Mouse (Mus musculus): Measurements from ENCODE around the gene Prkd1.
"Not testable (repeated sequence)": the region's sequence is repeated elsewhere in the genome, so short reads cannot be mapped to it uniquely, and the experiment has no call there.

The Prkd1 gene

DNA sequence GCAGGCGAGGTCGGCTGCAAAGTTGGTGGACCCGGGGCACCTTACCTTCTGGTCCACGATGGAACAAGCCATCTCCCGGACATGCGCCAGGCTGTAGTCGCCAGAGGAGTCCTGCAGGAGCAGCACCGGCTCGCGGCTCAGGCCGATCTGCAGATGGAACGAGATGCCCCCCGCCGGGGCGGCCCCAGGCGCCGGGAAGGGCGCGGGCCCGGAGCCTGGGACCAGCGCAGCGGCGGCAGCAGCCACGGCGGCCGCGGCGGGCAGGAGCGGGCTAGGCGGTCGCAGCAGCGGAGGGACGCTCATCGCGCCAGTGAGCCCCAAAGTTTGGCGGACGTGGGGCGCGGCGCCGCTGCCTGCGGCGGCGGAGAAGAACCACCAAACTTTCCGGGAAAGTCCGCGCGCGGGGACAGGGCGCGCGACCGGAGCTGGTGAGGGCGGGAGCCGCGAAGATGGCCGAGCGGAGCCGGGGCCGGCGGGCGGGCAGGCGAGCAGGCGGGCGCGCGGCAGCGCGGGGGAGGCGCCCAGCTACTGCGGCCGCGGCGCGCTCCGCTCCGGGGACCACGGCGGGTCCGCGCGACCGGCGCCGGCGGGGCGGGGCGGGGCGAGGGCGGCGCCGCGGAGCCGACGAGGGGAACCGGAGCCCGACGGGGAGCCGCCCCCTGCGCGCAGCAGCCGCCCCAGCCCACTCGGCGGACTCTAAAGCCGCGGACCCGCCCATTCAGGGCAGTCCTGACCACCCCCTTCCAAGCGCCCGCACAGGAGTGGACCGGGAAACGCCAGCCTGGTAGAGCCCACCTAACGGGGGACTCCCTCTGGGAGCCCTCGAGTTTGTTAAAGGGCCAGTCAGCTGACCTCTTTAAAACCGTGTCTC, at the start of gene Prkd1:
Gene Prkd1 (minus strand): TSS at position 428 of the 871 bp plus-strand sequence.
- peak; percentile 3 for DNase-seq

DNA sequence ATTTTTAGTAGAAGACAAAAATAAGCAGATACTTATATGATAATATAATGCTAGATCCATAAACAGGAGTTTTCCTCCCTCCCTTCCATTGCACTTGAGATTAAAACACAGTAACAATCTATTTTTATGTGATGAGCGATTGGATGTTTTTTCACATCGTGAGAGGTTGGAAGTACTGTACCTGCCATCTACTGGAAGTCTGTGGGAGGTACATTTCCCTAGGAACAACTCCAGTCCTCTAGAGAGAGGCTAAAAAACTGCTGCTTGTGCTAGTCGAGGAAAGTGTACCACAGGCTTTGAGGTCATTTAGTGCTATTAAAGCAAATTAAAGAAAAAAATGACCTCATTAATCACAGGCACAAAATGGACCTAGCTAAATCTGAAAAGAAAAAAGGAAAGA, 48.6 kb upstream of the Prkd1 start:
- DNase-seq: no peak

DNA sequence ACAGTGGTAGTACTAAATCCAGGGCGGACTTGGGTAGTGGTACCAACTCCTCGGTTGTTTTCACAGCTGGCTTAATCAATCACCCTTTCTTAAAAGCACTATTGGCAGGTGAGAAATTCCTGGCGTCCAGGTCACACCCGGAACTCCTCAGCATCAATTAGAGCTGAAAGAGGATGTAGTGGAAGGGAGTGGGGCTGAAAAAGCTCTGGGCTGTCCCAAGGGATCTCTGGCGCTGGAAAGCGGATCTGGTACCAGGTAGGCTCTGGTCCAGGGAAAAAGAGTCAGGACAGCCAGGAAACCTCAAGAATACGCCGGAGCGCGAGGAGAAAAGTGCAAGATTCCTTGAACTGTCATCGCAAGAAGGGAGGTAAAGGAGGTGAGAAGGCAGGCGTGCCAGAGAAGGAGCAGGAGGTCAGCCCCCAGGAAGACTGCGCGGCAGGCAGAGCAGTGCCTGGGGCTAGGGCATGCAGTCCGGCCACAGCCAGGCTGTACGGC, 675 bp downstream of the Prkd1 start:
- no peak for DNase-seq

DNA sequence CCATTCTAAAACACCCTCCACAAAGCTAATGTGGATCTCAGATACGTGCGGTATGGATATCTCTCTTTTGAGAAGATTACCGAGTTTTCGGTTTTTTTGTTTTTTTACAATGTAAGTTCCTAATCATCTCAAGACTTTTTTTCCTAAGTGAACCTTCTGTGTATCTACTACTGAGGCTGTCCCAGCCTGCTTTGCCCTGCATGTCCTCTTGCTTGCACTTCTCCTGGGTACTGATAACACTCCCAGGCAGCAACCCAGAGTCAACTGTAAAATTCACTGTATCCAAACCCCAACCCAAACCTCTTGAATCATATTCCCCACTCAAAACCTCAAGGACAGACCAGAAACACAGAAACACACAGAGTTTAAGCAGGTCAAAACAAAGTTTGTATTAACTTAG, 2.0 kb downstream of the Prkd1 start:
- DNase-seq: no peak

DNA sequence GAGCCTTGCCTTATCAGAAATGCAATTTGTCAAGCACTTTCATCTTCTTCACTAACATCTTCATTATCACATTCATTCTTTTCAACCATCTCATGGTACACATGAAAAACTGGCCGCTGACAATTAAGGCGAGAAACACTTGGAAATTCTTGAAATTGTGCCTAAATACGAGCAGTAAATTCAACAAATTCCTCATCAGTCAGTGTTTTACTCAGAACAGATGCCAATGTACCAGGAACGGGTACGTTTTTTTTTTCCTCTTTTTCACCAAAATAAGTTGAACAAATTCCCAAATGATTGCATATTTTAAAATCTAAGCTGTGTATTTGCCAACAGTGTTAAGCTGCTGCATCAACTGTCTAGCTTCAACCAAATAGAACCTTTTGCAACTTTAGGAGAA, 6.2 kb downstream of the Prkd1 start:
- DNase-seq: no peak

DNA sequence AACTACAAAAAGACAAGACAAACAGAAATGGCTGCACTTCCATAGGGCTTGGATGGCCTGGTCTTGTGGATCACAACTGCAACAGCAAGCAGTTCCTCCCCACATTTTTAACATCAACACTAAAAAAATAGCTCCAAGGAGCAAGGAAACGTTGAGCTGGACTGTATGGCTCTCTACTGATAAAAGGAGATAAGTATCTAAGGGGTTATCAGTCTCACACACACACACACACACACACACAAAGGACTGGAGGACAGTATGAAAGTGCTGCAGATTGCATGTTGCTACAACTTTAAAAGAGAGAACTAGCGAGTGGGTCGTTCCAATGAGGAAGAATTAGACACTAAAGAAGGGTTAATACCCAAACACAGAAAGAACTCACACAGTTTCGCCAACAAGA, 8.7 kb downstream of the Prkd1 start:
- no peak for DNase-seq

DNA sequence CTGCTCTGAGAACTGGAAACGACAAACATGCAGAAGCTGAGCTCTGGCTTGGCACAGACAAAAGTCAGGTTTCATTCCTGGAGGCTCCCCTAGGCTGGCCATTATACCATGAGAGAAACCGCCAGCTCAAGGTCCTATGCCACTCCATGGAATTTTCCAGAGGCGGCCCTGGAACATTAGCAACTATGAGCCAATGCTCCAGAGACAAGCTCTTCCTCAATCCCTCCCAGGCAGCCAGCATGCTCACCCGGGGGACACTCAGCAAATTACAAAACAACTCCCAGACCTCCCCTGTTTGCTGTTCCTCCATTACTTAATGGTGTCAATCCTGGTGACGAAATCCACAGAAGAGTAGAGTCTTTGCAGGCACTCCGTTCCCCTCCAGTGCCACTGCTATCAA, 14.5 kb downstream of the Prkd1 start:
- DNase-seq: no peak

DNA sequence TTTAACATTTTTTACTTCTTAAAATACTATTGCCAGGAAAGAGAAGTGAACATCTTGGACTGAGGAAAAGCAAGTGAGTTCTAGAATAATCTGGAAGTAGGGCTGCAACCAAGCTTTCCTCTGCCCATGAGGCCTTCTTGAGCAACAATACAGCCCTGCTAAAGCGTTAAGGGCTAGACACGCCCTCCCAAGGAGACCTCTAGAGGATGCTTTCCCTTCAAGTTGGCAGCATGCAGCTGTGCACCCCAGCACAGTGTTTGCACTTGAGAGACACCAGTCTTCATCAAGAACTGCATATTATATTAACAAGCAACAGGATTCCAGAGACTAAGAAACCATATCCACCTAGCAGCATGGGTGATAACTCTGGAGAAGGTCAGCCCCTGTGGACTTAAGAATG, 22.8 kb downstream of the Prkd1 start:
- not testable (repeated sequence) for DNase-seq

DNA sequence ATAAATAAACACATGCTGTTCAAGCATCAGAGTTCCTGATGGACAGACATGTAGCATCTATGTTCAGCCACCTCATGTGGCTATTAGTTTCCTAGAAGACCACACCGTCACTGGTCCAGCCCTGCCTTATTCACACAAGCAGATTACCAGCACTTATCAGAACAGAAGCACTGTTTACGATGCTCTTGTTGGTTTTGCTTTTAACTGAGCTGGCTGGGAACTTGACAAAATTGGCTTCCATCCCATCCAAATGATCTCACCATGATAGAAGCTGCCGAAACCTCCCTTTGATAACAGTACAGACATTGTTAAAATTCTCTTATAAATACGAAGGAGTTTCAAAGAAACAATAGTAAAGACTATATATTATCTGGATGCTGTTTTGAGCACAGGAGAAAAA, 24.7 kb downstream of the Prkd1 start:
- no peak for DNase-seq

DNA sequence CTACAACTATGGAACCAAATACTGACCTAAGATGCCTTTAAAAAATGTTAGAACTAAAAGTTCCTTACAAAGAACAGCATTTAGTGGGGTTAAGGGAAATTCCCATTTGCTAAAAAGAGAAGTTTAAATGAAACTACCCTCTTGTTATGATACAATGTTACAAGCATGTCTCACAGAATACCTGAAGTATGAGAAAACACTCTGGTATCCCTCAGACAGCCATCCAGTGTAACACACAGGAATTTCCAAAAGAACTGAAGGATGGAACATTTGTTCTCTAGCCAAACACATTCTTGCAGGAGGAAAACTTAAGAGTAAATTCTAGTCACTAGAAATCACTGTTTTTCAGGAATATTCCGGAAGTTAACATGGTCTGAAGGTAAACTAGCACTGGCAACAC, 33.0 kb downstream of the Prkd1 start:
- DNase-seq: no peak

DNA sequence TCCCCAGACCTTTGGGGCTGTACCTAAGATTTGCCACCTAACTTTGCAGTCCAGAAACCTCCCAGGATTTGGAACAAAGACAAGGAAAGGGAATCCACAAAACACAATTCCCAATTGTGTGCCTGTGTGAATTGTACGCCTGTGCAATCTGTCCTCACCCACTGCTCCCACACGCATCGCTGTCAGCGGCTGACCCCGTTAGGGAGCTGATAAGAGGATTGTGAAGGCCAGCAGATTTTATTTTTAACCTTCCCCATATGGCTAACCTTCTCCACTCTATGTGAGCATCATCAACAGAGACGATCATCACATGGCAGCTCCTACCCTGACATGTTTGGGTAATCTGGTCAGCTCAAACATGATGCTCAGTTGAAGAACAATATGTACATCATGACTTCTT, 34.6 kb downstream of the Prkd1 start:
- DNase-seq: no peak

DNA sequence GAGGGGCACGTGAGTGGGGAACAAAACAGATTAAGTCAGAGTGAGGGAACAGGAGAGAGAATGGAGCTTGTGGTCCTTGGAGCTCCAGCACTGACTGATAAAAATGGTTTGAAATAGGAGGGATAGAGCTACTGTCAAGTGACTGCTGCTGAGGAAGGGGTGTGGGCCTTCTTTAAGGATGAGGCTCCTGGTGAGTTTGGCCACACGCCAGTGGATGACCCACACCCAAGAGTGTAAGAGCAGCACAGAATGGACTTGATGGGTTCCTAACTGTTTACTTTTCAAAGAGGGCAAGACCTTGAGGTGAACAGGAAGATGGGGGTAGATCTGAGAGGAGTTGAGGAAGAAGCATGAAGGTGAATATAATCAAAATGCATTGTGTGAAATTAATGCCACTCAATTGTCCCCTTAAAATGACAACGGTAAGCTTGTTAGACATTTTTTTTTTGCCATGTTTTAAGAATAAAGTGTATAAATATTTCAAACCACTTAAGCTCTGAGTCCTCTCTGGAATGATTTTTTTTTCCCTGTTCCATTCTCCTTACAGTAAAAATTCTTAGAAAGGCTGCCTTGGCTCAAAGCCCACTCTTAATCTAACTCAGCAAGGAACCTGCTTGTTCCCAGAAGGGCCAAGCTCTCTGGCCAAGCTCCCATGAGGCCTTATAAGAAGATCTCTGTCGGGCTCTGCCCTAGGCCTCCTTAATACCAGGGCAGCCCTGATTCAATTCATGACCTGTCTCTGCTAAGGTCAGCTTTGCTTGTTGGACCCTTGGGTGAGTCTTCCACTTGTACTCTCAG, 42.0 kb downstream of the Prkd1 start:
- DNase-seq: no peak

DNA sequence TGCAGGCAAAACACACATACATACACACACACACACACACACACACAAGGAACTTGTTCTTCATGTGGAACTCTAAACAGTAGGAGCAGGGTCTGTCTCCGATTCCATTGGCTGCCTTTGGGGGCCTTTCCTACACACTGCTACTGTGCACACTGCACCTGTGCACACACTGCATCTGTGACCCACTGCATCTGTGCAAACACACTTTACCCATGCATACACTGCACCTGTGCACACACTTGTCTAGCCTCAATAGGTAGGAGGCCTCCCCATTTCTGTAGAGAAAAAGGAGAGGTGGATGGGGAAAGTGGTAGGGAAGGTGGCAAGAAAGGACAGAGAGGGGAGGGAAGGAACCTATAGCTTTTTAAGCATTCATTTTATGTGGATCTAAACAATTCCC, 49.5 kb downstream of the Prkd1 start:
- DNase-seq: no peak

DNA sequence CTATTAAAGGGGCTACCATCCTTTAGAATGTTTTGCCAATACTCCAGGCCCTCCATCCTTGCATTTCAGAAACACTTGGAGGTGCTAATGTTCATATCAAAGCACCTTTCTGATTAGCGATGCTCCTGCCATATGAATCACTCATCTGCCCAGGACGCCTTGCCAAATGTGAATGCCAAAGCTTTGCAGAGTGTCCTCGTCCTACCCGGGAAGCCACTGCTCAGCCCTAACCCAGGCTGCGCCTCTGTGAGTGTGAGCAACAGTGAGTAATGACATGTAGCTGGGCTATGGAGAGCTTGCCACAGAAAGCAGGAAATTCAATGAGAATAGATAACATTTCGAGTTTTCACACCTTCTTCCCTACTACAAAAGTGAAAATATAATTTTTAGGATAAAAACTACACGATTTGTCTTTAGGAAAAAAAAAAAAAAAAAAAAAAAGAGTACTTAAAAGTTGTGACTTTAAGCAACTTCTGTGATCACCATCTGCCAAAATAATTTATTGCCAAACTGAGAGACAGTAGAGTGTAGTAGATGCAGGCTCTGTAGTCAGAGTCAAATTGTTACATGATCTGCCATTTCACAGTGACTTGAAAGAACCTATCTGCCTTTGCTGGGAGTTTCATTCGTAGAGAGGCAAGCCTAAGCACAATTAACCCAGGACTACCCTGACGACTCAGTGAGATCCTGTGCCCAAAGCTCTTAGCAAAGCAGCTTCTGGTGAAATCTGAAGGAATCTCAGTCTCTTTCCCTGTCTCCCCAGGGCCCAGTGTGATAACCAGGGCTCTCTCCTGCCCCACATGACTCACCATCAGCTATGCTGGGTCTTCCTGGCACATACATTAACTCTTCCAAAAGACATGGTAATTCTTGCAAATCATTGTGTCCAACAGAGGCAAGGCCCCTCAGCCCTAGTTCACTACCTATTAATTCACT, 50.6 kb downstream of the Prkd1 start:
- DNase-seq: no peak

DNA sequence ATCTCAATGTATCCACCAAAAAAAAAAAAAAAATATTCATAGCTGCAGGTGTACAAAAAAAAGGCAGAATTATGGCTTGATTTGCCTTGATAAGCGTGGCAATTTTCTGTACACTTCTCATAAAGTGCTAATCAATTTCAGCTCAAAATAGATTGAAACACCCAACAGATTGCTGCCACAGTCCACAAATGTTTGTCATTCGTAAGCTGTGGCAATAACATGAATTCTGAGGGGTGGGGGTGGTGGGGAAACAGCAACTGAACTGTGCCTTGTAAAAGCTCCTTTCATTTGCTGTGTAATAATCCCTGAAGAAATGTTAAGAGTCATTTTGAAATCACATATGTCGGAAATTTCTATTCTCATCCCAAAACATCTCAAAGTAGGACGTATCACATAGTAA, 51.4 kb downstream of the Prkd1 start:
- no peak for DNase-seq

DNA sequence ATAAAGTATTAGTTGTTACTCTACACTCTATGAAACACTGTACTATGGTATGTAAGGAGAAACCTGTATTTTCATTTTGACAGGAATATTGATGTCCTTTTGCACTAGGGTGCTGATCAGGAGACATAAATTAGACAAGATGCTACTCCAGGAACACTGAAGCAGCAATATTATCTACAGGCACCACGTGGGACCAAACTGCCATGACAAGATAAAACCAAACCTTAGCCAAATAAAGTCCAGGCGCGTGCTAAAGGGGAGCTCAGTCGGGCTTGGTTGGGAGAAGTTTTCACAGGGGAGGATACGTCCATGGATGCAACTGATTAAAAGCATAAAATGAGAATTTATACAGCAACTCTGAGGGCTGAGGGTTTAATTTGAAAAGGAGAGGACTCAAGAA, 53.1 kb downstream of the Prkd1 start:
- DNase-seq: no peak

DNA sequence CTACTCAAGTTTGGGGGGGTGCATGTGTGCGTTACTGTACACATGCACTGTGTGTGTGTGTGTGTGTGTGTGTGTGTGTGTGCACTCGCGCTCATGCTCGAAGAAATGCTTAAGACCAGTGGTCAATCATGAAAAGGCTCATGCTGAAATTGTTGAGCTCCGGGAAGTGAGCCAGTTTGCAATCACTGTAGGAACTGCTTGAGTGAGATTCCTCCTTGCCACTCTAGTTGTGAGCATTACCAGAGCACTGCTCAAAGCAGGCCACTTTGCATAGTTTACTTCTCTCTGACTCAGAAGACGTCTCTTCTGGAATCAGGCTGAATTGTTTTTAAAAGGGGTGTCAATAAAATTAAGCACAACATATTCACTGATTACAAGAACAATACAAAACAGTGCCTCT, 54.4 kb downstream of the Prkd1 start:
- DNase-seq: no peak

DNA sequence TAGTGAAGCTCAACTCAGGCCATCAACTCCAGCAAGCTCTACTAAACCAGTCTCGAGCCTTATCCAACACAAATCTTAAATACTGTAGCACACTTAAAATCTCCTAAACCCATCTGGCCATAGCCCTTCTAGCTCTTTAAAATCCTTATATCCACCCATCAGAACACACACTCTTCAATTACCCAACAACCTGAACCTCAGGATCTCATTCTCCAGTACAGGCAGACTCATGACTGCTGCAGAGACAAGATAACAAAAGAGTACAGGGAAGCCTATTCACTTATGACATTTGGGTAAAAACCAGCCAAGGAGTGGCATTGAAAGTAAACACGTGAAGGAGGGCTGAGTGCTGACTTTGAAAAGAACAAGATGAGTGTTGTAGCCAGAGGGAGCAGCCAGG, 55.4 kb downstream of the Prkd1 start:
- no peak for DNase-seq

DNA sequence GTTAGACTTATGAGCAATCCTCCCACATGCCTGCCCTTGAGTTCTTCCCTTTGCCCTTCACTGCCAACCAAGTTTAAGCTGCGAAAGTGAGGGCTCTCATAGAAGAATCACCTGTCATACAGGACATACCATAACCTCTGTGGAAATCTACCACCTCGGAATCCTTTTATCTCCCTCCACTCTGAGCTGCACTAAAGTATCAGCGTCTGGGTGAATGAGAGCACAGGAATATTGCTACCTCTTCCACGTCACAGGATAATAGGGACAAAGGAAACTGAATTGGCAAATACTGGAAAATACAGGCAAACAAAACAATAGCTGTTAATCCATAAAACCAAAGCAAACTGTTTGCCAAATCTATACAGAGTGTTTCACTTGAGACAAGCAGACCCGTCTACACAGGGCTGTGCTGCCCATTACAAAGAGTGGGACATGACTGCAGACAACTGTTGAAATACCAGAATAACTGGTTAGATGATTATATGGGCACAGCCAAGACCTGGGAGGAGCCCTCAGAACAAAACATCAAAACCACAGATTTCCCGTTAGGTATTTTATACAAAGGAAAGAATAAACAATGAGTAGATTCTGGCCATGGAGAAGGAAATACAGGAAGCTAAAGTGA, 60.6 kb downstream of the Prkd1 start:
- DNase-seq: no peak

DNA sequence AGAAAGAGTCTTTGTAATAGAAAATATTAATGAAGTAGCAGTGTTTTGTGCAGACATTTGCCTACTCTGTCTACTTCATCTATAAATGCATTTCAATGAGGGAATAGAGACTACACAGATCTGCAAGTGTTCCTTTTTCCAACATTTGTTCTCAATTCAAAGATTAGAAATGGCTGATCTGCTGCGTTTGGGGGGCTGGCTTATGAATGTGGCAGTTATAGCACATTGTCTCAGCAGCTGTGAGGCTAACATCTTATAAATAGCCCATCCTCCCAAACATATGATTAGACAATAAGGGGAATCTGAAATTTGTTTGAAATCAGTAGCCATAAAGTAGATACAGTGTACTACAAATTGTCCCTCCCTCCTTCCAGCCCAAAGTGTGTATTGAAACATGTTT, 83.7 kb downstream of the Prkd1 start:
- DNase-seq: no peak

DNA sequence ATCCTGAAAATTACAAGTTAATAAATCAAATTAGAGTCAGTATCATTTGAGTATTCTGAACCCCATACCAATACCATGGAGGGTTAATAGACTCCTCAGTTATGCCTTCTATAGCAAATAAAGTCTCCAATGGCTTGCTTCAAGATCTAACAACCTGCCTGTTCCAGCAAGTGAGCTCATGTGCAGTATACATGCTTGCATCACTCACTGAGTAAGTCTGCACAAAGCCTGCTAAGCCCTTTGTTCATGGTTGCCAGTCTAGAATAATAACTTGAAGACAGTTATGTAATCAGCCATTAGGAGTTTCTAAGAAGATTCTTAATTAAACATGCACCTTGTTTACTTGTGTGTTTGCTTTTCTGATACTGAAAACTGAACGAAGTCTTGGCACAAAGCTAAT, 88.4 kb downstream of the Prkd1 start:
- DNase-seq: no peak

DNA sequence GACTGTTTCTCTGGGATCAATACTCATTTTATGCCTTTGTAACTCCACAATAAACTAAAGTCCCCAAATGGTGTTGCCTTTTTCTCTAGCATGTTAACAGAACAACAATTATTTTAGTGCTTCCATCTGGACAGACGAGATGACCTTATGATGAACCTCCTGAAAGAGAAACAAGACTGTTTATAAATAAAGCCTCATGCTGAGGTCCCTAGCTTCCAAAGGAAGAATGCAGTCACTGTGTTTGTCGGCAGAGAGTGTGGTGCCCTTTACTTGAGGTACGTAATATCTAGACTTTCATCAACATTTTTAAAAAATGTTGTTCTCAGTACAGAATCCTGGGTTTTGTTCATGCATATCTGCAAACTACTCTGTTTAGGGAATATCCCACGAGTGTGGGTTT, 90.7 kb downstream of the Prkd1 start:
- no peak for DNase-seq

DNA sequence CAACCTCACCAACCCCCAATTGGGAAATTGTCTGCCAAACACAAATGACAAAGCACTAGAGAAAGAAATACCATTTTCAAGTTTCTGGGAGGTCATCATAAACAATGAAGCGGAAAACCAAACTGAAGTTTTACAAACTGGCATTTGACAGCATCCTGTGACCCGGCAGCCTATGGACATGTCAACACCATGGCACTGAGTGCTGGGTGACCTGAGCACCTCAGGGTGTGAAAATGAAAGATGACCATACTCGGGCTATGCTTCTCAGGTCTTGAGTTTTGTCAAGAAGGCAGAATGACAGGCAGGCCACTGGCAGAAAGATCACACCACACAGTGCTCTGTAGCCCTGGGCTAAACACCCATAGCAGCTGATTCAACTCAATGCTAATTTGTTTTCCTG, 94.7 kb downstream of the Prkd1 start:
- no peak for DNase-seq

All from thymus, postnatal 14 days (tissue).